Mouse (Mus musculus): ENCODE results near the gene Dcaf1. TPM values are rescaled to one million over a fixed set of nuclear protein-coding genes. Genes with fewer than 3 reads are reported as not detected.
A peak's percentile ranks its signal among the peaks of the same experiment; 100 is the strongest.

Gene Dcaf1
- total and polyA plus RNA-seq, 3 experiments: 40.9 to 43.9 (median 42.9) TPM

GRCm38 (mm10) chr9:106885901-106886731 is 64.4 kb downstream of the Dcaf1 start:
- Histone ChIP-seq H3K27ac (ENCODE audit: insufficient read depth, low read depth) (peak overlapping the region; percentile 47; the same call in 1 of the 2 replicates), H3K9ac (ENCODE audit: insufficient read depth, low read depth) (peak overlapping the region; percentile 95), H3K4me3 (replicated peaks in 1 of 3; ENCODE audit: low read depth in 2 of 3, low read length in 2 of 3, poor library complexity in 1 of 3) (peak overlapping the region; percentile 59 to 84 (median 84)), H3K4me2 (ENCODE audit: insufficient read depth, low read depth, poor library complexity, severe bottlenecking) (peak overlapping the region; percentile 18), H3K4me1 (ENCODE audit: control insufficient read depth in 1 of 2, insufficient read depth in 2 of 2) (peaks cover 23 to 81% of the 10 kb centered on the region in 2 experiments), H3K9me3 (replicated peaks; ENCODE audit: low read length) (no peaks in the 10 kb centered on the region), H3K27me3 (replicated peaks) (no peaks in the 10 kb centered on the region), H3K36me3 (replicated peaks in 1 of 2; ENCODE audit: control insufficient read depth in 1 of 2, insufficient read depth in 1 of 2, low read length in 1 of 2) (peaks cover 47 to 72% of the 10 kb centered on the region in 2 experiments), H3K79me2 (replicated peaks; ENCODE audit: control insufficient read depth, extremely low read depth, insufficient read depth, poor library complexity, severe bottlenecking) (peaks cover 54% of the 10 kb centered on the region)
- in situ Hi-C loops (cut with MboI; ENCODE audit: low pct_ligation_motif_present, low pct_unique_long_range_greater_than_20kb, low sequenced_read_pairs) (no loop called here), dilution Hi-C loops (cut with MboI; ENCODE audit: extremely low pct_ligation_motif_present, extremely low pct_unique_long_range_greater_than_20kb, low sequenced_read_pairs) (no loop called here)
- TF ChIP-seq USF2 (conservative IDR thresholded peaks at IDR 0.05; ENCODE audit: low read depth, low read length) (no peak), MAZ (IDR thresholded peaks at IDR 0.05; ENCODE audit: low read depth, low read length) (no peak), CHD1 (IDR thresholded peaks at IDR 0.05; ENCODE audit: low read depth, low read length) (no peak), ZMIZ1 (IDR thresholded peaks at IDR 0.05; ENCODE audit: low read depth, low read length) (no peak), ZC3H11A (IDR thresholded peaks at IDR 0.05; ENCODE audit: low read depth, low read length) (no peak), CHD2 (IDR thresholded peaks at IDR 0.05; ENCODE audit: low read length) (no peak), UBTF (IDR thresholded peaks at IDR 0.05; ENCODE audit: low read depth, low read length) (no peak)
- peak; percentile 31 for DNase-seq (ENCODE audit: extremely low read depth)

- DNase-seq (ENCODE audit: extremely low read depth): peak; percentile 98
- Histone ChIP-seq H3K9ac (ENCODE audit: insufficient read depth, low read depth) (peak within 1 kb of the TSS; percentile 95), H3K4me2 (ENCODE audit: insufficient read depth, low read depth, poor library complexity, severe bottlenecking) (peak within 1 kb of the TSS; percentile 58), H3K9me3 (replicated peaks; ENCODE audit: low read length) (no peaks in the 10 kb centered on the region), H3K36me3 (replicated peaks in 1 of 2; ENCODE audit: control insufficient read depth in 1 of 2, insufficient read depth in 1 of 2, low read length in 1 of 2) (peaks cover 39 to 62% of the 10 kb centered on the region in 2 experiments), H3K4me1 (ENCODE audit: control insufficient read depth in 1 of 2, insufficient read depth in 2 of 2) (peaks cover 23 to 72% of the 10 kb centered on the region in 2 experiments), H3K27me3 (replicated peaks) (no peaks in the 10 kb centered on the region), H3K4me3 (replicated peaks in 1 of 3; ENCODE audit: low read depth in 2 of 3, low read length in 2 of 3, poor library complexity in 1 of 3) (peak within 1 kb of the TSS; percentile 59 to 84 (median 84)), H3K79me2 (replicated peaks; ENCODE audit: control insufficient read depth, extremely low read depth, insufficient read depth, poor library complexity, severe bottlenecking) (peaks cover 60% of the 10 kb centered on the region), H3K27ac (ENCODE audit: insufficient read depth, low read depth) (peak within 1 kb of the TSS; percentile 47; the same call in 1 of the 2 replicates)
- in situ Hi-C loops (cut with MboI; ENCODE audit: low pct_ligation_motif_present, low pct_unique_long_range_greater_than_20kb, low sequenced_read_pairs) (no loop called here), dilution Hi-C loops (cut with MboI; ENCODE audit: extremely low pct_ligation_motif_present, extremely low pct_unique_long_range_greater_than_20kb, low sequenced_read_pairs) (no loop called here)
- TF ChIP-seq UBTF (IDR thresholded peaks at IDR 0.05; ENCODE audit: low read depth, low read length) (peak; percentile 82; the same call in 1 of the 2 replicates), ZKSCAN1 (IDR thresholded peaks at IDR 0.05; ENCODE audit: borderline replicate concordance, low read depth, low read length) (no peak), IRF4 (IDR thresholded peaks at IDR 0.05; ENCODE audit: low read depth, low read length) (peak; percentile 53), BHLHE40 (IDR thresholded peaks at IDR 0.05; ENCODE audit: low read depth, low read length) (peak; percentile 87), CHD1 (IDR thresholded peaks at IDR 0.05; ENCODE audit: low read depth, low read length) (no peak), ELF1 (IDR thresholded peaks at IDR 0.05; ENCODE audit: low read depth, low read length) (peak; percentile 83), MXI1 (IDR thresholded peaks at IDR 0.05; ENCODE audit: low read depth, low read length) (peak; percentile 91), PAX5 (IDR thresholded peaks at IDR 0.05; ENCODE audit: low read length) (no peak), USF2 (conservative IDR thresholded peaks at IDR 0.05; ENCODE audit: low read depth, low read length) (peak; percentile 96), GABPA (IDR thresholded peaks at IDR 0.05; ENCODE audit: insufficient replicate concordance, low read depth, low read length) (no peak; the same call in 1 of the 2 replicates), JUND (conservative IDR thresholded peaks at IDR 0.05; ENCODE audit: low read depth, low read length) (no peak), KAT2A (IDR thresholded peaks at IDR 0.05; ENCODE audit: insufficient replicate concordance, low read length) (peak; percentile 69; the same call in 1 of the 2 replicates), EP300 (IDR thresholded peaks at IDR 0.05; ENCODE audit: low read length) (no peak), NELFE (IDR thresholded peaks at IDR 0.05; ENCODE audit: low read depth, low read length) (peak; percentile 39; the same call in 1 of the 2 replicates), ZC3H11A (IDR thresholded peaks at IDR 0.05; ENCODE audit: low read depth, low read length) (no peak), TCF12 (IDR thresholded peaks at IDR 0.05; ENCODE audit: low read depth, low read length) (peak; percentile 75), SMC3 (IDR thresholded peaks at IDR 0.05; ENCODE audit: low read depth, low read length) (peak; percentile 53), RAD21 (IDR thresholded peaks at IDR 0.05; ENCODE audit: low read depth, low read length) (peak; percentile 62), MAFK (IDR thresholded peaks at IDR 0.05; ENCODE audit: insufficient replicate concordance, low read length) (no peak), POLR2AphosphoS2 (IDR thresholded peaks at IDR 0.05; ENCODE audit: low read depth, low read length) (peak; percentile 92), SIN3A (IDR thresholded peaks at IDR 0.05; ENCODE audit: low read length) (peak; percentile 85), MAZ (IDR thresholded peaks at IDR 0.05; ENCODE audit: low read depth, low read length) (no peak), JUN (IDR thresholded peaks at IDR 0.05; ENCODE audit: insufficient read depth, low read depth, low read length) (no peak), TBP (conservative IDR thresholded peaks at IDR 0.05; ENCODE audit: low read depth, low read length) (no peak), CTCF (conservative IDR thresholded peaks at IDR 0.05 in 1 of 2, IDR thresholded peaks at IDR 0.05 in 1 of 2; ENCODE audit: low read depth in 2 of 2, low read length in 2 of 2) (peak in 1 of 2 experiments; percentile 87; a peak in 2 of 4 replicates), CHD2 (IDR thresholded peaks at IDR 0.05; ENCODE audit: low read length) (0 out of 2 replicates have a peak, but pooled peaks have one; percentile 4)
These were observed 65.4 kb downstream of the Dcaf1 start, which contains the start of gene Rbm15b for GRCm38 (mm10) chr9:106886828-106887702. Gene Rbm15b (minus strand): TSS chr9:106887428.
